Mouse (Mus musculus): ENCODE results near the gene Adamtsl1. TPM values are rescaled to one million over a fixed set of nuclear protein-coding genes. Genes with fewer than 3 reads are reported as not detected.

The Adamtsl1 gene
- 0.55 and 1.0 TPM in 2 replicates for polyA plus RNA-seq (2012; rRNA removed)

DNA sequence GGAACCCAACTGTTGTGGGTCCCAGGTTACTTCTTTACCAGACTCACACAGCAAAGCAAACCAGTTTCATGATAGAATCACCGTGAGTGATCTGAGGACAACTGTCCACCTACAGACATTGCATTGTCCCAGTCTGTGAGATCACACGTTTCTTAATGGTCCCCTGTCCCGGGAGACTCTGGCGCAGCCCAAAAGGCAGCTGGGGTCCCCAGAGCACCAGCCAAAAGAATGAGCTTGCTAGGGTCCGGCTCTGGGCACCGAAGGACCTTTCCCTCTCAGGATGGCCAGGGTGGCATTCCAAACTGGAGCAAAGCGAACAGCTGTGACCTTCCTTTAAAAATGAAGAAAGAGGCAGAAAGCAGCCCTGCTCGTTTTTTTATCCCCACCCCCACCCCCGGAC, at the start of gene Adamtsl1:
TSS of gene Adamtsl1 (plus strand) at position 381 of the 400 bp plus-strand sequence.
- Histone ChIP-seq H3K4me3 (ENCODE audit: extremely low read depth, insufficient read depth, insufficient read length) (no peak within 1 kb of the TSS), H3K36me3 (ENCODE audit: control insufficient read depth, insufficient read depth, low read length) (no peaks in the 10 kb centered on the region), H3K27ac (ENCODE audit: insufficient read depth, low read length) (no peak within 1 kb of the TSS), H3K27me3 (ENCODE audit: control insufficient read depth, insufficient read depth, low read length) (no peaks in the 10 kb centered on the region), H3K4me1 (ENCODE audit: control insufficient read depth, insufficient read depth, insufficient read length) (no peaks in the 10 kb centered on the region)
- no peak for DNase-seq (ENCODE audit: low read depth in 1 of 2, low spot score in 2 of 2)
- 10% methylated on average over 9 of the region's 9 CpGs for WGBS
- no peak for TF ChIP-seq POLR2A (IDR thresholded peaks at IDR 0.05; ENCODE audit: low read depth, low read length)
- TF ChIP-seq CTCF (IDR thresholded peaks at IDR 0.05; ENCODE audit: extremely low read depth, insufficient read depth, insufficient read length, insufficient replicate concordance) = no peak

DNA sequence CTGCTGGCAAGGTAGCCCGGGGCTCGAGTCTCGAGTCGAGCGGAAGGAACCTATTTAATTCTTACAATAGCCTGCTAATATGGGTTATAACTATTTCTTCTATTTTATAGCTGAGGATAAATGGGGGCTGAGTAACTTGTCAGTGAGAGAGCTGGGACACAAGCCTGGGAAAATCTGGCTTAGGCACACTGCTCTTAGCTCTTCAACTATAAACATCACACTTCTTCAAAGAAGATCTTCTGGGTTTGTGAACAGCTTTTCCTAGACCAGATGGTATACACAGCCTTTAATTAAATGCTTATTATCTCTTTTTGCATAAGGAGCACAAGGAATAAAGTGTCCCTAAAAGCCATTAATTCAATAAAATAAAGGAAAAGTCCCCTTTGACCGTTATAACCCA, 30.4 kb upstream of the Adamtsl1 start:
- no peak overlapping the region for H3K27ac ChIP-seq (ENCODE audit: insufficient read depth, low read length)
- H3K4me1 ChIP-seq (ENCODE audit: control insufficient read depth, insufficient read depth, insufficient read length) = no peaks in the 10 kb centered on the region
- TF ChIP-seq POLR2A (IDR thresholded peaks at IDR 0.05; ENCODE audit: low read depth, low read length) = no peak
- TF ChIP-seq CTCF (IDR thresholded peaks at IDR 0.05; ENCODE audit: extremely low read depth, insufficient read depth, insufficient read length, insufficient replicate concordance) = no peak
- no peak overlapping the region for H3K4me3 ChIP-seq (ENCODE audit: extremely low read depth, insufficient read depth, insufficient read length)
- no peak for DNase-seq (ENCODE audit: low read depth in 1 of 2, low spot score in 2 of 2)
- no peaks in the 10 kb centered on the region for H3K36me3 ChIP-seq (ENCODE audit: control insufficient read depth, insufficient read depth, low read length)
- no peaks in the 10 kb centered on the region for H3K27me3 ChIP-seq (ENCODE audit: control insufficient read depth, insufficient read depth, low read length)
- 94% methylated on average over 6 of the region's 6 CpGs for WGBS

DNA sequence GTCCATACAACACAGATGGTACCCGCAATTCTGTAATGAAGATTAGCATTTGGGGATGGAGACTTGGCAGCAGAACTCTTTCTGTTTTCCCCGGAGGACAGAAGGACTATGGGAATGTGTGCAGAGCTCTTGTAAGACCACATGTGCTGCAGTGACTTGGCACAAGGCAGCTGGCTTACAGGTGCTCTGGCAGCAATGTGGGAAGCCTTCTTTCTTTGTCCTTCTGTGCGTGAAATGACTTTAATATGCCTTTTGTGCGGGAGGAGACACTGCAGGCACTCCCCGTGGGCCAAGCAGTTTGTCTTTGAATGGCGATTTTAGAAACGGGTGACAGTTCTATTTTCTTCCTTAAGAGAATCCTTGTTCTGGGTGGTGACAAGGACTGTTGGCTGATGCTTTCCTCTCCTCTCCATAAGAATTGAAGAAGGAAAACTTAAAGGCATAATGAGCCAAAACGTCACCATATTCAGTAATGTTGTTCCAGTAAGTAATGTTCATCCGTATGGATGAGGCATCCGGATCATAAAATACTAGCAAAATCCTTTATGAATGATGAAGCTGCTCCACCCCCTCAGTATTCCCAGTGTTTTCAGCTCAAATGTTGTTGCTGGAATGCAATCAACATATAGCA, 27.5 kb upstream of the Adamtsl1 start:
- WGBS = 88% methylated on average over 10 of the region's 10 CpGs
- Histone ChIP-seq H3K4me3 (ENCODE audit: extremely low read depth, insufficient read depth, insufficient read length) (no peak overlapping the region), H3K27me3 (ENCODE audit: control insufficient read depth, insufficient read depth, low read length) (no peaks in the 10 kb centered on the region), H3K27ac (ENCODE audit: insufficient read depth, low read length) (no peak overlapping the region), H3K36me3 (ENCODE audit: control insufficient read depth, insufficient read depth, low read length) (no peaks in the 10 kb centered on the region), H3K4me1 (ENCODE audit: control insufficient read depth, insufficient read depth, insufficient read length) (no peaks in the 10 kb centered on the region)
- no peak for TF ChIP-seq CTCF (IDR thresholded peaks at IDR 0.05; ENCODE audit: extremely low read depth, insufficient read depth, insufficient read length, insufficient replicate concordance)
- no peak for TF ChIP-seq POLR2A (IDR thresholded peaks at IDR 0.05; ENCODE audit: low read depth, low read length)
- no peak for DNase-seq (ENCODE audit: low read depth in 1 of 2, low spot score in 2 of 2)

DNA sequence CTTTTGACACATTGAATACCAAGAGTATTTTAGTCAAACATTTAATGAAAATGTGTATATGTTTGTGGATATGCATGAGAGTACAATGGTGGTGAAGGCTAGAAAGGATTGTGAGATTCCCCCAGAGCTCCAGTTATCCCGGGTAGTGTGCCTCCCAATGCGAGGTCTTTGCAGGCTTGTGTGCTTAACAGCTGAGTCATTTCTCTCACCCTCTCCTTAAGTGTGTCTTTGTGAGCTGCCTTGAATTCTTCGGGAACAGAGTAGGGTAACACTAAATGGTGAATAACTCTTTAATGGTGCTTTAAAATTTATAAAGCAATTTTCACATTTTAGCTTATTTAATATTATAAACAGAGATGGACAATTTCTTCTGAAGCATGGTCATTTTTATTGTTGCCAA, 8.3 kb upstream of the Adamtsl1 start:
- DNase-seq (ENCODE audit: low read depth in 1 of 2, low spot score in 2 of 2) = no peak
- TF ChIP-seq POLR2A (IDR thresholded peaks at IDR 0.05; ENCODE audit: low read depth, low read length) = no peak
- Histone ChIP-seq H3K4me3 (ENCODE audit: extremely low read depth, insufficient read depth, insufficient read length) (no peak overlapping the region), H3K27me3 (ENCODE audit: control insufficient read depth, insufficient read depth, low read length) (no peaks in the 10 kb centered on the region), H3K27ac (ENCODE audit: insufficient read depth, low read length) (no peak overlapping the region), H3K36me3 (ENCODE audit: control insufficient read depth, insufficient read depth, low read length) (no peaks in the 10 kb centered on the region), H3K4me1 (ENCODE audit: control insufficient read depth, insufficient read depth, insufficient read length) (no peaks in the 10 kb centered on the region)
- WGBS = 67% methylated on average over 3 of the region's 3 CpGs

DNA sequence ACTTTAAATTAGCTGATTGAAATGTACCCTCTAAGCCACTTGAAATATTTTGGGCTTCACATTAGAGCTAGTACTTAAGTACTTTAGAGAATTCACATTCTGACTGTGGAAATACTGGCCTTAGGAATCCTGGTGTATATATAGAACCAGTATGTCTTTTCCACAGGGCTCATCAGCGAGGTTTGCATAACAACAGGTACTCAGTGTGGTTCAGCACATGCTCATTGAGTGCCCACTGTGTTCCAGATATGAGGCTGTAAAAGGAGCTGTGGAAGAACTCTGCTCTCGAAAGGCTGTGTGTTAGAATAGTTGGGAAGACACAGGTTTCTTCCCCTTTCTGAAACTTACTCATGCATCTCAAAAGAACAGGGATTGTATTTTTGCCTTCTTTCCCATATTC, 7.0 kb upstream of the Adamtsl1 start:
- WGBS = 71% methylated on average over 2 of the region's 2 CpGs
- no peak for TF ChIP-seq POLR2A (IDR thresholded peaks at IDR 0.05; ENCODE audit: low read depth, low read length)
- TF ChIP-seq CTCF (IDR thresholded peaks at IDR 0.05; ENCODE audit: extremely low read depth, insufficient read depth, insufficient read length, insufficient replicate concordance) = no peak
- no peak overlapping the region for H3K27ac ChIP-seq (ENCODE audit: insufficient read depth, low read length)
- no peaks in the 10 kb centered on the region for H3K36me3 ChIP-seq (ENCODE audit: control insufficient read depth, insufficient read depth, low read length)
- H3K4me3 ChIP-seq (ENCODE audit: extremely low read depth, insufficient read depth, insufficient read length) = no peak overlapping the region
- DNase-seq (ENCODE audit: low read depth in 1 of 2, low spot score in 2 of 2) = no peak
- H3K4me1 ChIP-seq (ENCODE audit: control insufficient read depth, insufficient read depth, insufficient read length) = no peaks in the 10 kb centered on the region
- H3K27me3 ChIP-seq (ENCODE audit: control insufficient read depth, insufficient read depth, low read length) = no peaks in the 10 kb centered on the region

DNA sequence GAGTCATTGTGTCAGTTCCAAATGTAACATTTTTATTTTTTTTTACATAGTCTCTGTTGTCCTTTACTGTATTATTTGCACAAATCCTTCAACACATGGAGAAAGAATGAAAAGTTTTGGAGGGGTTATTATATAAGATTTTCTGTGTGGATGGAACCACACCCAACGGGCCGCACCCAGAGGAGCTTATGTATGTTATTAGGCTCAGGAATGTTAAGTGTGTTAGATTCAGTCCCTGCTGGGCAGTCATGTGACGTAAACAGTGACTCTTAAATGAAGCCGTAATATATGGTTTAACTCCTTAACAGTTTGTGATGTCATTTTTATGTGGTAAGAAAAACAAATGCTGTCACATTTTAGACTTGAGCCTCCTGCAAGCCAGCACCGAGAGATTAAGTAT, 6.5 kb upstream of the Adamtsl1 start:
- WGBS = 87% methylated on average over 5 of the region's 5 CpGs
- H3K27ac ChIP-seq (ENCODE audit: insufficient read depth, low read length) = no peak overlapping the region
- H3K4me3 ChIP-seq (ENCODE audit: extremely low read depth, insufficient read depth, insufficient read length) = no peak overlapping the region
- H3K27me3 ChIP-seq (ENCODE audit: control insufficient read depth, insufficient read depth, low read length) = no peaks in the 10 kb centered on the region
- H3K4me1 ChIP-seq (ENCODE audit: control insufficient read depth, insufficient read depth, insufficient read length) = no peaks in the 10 kb centered on the region
- no peaks in the 10 kb centered on the region for H3K36me3 ChIP-seq (ENCODE audit: control insufficient read depth, insufficient read depth, low read length)
- DNase-seq (ENCODE audit: low read depth in 1 of 2, low spot score in 2 of 2) = no peak
- no peak for TF ChIP-seq POLR2A (IDR thresholded peaks at IDR 0.05; ENCODE audit: low read depth, low read length)
- no peak for TF ChIP-seq CTCF (IDR thresholded peaks at IDR 0.05; ENCODE audit: extremely low read depth, insufficient read depth, insufficient read length, insufficient replicate concordance)

DNA sequence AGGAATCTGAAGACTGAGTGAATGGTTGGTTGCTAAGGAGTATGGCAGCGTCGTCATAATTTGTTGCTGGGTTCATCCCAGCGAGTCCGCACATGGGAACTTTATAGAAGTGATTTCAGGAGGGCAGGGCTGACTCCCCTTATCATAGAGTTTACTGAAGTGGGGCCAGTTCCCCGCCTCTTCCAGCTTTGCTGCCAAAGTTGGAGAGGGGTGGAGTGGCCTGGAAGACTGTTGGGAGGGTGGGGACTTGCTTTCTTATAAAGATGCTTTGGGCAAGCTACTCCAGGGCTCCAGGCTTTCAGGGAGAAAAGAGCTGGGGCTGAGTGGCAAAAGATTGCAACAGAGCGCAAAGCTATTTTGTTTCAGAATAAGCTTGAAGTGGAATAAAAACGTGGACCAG, 684 bp upstream of the Adamtsl1 start:
- Histone ChIP-seq H3K27me3 (ENCODE audit: control insufficient read depth, insufficient read depth, low read length) (no peaks in the 10 kb centered on the region), H3K27ac (ENCODE audit: insufficient read depth, low read length) (no peak overlapping the region), H3K4me3 (ENCODE audit: extremely low read depth, insufficient read depth, insufficient read length) (no peak overlapping the region), H3K36me3 (ENCODE audit: control insufficient read depth, insufficient read depth, low read length) (no peaks in the 10 kb centered on the region), H3K4me1 (ENCODE audit: control insufficient read depth, insufficient read depth, insufficient read length) (no peaks in the 10 kb centered on the region)
- TF ChIP-seq POLR2A (IDR thresholded peaks at IDR 0.05; ENCODE audit: low read depth, low read length) (no peak), CTCF (IDR thresholded peaks at IDR 0.05; ENCODE audit: extremely low read depth, insufficient read depth, insufficient read length, insufficient replicate concordance) (no peak)
- WGBS = 56% methylated on average over 7 of the region's 7 CpGs
- no peak for DNase-seq (ENCODE audit: low read depth in 1 of 2, low spot score in 2 of 2)

All from spleen, adult 2 months (tissue).